Mouse (Mus musculus): ENCODE results near the gene Tm7sf3. TPM values are rescaled to one million over a fixed set of nuclear protein-coding genes. Genes with fewer than 3 reads are reported as not detected.
"Not testable (repeated sequence)": the region's sequence is repeated elsewhere in the genome, so short reads cannot be mapped to it uniquely, and the experiment has no call there.

The Tm7sf3 gene
- polyA plus RNA-seq, 1 experiment from 2014 or later, result 26.0 TPM

DNA sequence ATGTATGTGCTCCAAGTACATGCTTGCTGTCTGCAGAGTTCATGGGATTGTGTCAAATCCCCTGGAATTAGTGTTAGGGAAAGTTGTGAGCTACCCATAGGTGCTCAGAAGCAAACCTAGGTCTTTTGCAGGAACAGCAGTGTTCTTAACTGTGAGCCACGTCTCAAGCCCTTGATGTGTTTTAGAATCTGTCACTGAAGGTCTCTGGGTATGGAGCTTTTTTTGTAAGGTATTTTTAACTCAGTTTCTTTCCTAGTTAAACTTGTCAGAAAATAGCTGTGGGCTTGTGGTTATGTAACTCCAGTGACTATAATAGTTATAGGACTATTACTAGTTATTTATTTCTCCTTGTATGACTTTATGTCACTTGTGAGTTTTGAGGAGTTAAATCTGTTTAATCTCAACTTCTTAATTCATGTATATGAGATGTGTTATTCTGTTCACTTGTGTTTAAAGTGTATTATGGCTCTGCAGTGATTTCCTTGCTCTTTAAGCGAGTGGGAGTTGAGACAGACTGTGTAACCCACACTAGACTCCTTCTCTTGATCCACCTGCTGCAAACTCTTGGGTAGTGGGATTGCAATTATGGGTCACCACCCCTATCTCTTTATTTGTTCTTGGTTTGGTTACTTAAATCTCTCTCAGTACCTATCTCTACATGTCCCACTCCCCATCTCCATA lies 59.1 kb downstream of the Tm7sf3 start:
- H3K27ac ChIP-seq, result no peak overlapping the region
- peaks cover 10% of the 10 kb centered on the region for H3K4me1 ChIP-seq
- no peak overlapping the region for H3K4me3 ChIP-seq (replicated peaks)
- H3K9me3 ChIP-seq, result no peaks in the 10 kb centered on the region
- H3K36me3 ChIP-seq (replicated peaks), result peaks cover 24% of the 10 kb centered on the region
- H3K27me3 ChIP-seq, result no peaks in the 10 kb centered on the region
- no peak for ATAC-seq (ENCODE audit: low FRiP score)
- H3K9ac ChIP-seq, result no peak overlapping the region
- 85% methylated on average over 2 of the region's 2 CpGs for WGBS
- no peak overlapping the region for H3K4me2 ChIP-seq

DNA sequence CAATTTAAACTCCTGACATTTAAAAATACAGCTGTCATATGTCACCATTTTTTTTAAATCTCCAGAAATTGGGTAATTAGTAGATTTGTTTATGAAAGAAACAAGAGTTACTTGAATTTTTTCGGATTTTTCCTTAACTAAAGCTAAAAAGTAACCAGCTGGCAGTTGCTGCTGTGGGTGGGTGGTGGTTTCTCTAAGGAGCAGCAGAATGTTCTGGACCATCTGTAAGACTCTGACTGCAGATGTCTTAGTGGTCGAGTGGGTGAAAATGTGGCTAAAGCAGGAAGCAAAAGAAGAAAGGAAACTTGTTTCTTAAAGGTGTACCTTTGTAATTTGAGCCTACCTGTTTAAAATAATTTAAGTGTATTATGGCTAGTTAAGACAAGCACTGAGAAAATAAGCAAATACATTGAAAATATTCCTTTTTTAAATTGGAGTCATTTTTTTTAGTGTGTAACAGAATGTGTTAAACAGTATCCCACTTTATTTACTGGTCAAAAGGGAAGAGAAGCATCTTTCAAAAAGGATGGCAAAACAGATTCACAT lies 62.2 kb downstream of the Tm7sf3 start:
- Histone ChIP-seq H3K9ac (no peak overlapping the region), H3K36me3 (replicated peaks) (peaks cover under 1% of the 10 kb centered on the region; the same call in 1 of the 2 replicates), H3K9me3 (no peaks in the 10 kb centered on the region), H3K27ac (no peak overlapping the region), H3K27me3 (no peaks in the 10 kb centered on the region), H3K4me2 (no peak overlapping the region), H3K4me3 (replicated peaks) (no peak overlapping the region), H3K4me1 (peaks cover 24% of the 10 kb centered on the region)
- no peak for ATAC-seq (ENCODE audit: low FRiP score)
- 58% methylated on average over 2 of the region's 2 CpGs for WGBS

DNA sequence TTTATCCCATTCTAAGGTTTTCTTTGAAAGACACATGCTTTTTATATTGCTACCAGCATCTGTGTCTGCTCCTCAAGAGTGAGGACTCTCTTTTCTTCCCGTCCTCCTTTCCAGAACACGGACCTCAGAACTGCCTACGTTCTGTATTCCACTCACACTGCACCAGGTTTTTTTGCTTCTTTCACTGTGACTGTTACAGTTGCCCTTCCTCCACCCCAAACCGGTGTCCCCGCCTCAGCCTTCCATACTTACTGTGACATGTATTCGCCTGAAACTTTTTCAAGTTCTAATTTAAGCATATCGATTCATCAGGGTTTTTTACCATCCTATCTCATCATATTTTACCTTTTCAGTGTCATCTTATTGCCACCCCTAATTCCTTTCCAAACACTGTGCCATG lies 64.0 kb downstream of the Tm7sf3 start:
- peaks cover 31% of the 10 kb centered on the region for H3K4me1 ChIP-seq
- no peaks in the 10 kb centered on the region for H3K36me3 ChIP-seq (replicated peaks)
- peak overlapping the region; percentile 79 for H3K4me2 ChIP-seq
- no peak for ATAC-seq (ENCODE audit: low FRiP score)
- no peaks in the 10 kb centered on the region for H3K9me3 ChIP-seq
- H3K27me3 ChIP-seq, result no peaks in the 10 kb centered on the region
- H3K27ac ChIP-seq, result peak overlapping the region; percentile 96
- H3K9ac ChIP-seq, result peak overlapping the region; percentile 88
- WGBS, result 18% methylated on average over 7 of the region's 7 CpGs
- H3K4me3 ChIP-seq (replicated peaks), result peak overlapping the region; percentile 93

DNA sequence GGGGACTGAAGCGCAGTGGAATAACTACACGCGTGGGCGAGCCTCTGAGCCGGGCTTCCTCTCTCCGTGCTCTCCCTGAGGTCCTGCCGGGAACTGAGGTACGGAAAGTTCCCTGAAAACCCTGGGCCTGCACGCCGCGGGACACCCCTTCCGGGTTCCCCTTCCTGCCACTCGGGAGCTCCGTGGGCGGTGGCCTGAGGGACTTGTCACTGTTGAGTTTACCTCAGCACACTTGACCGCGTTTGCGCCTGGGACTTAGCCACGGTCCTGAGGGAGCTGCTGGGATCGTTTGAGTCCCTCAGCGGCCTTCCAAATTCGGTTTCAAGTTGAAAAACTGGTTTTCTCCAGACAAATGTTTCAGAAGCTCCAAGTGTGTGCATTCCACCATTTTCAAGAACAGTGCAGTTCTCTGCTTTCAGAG lies 64.5 kb downstream of the Tm7sf3 start:
- Histone ChIP-seq H3K4me3 (replicated peaks) (peak overlapping the region; percentile 93), H3K4me1 (peaks cover 31% of the 10 kb centered on the region), H3K36me3 (replicated peaks) (no peaks in the 10 kb centered on the region), H3K4me2 (peak overlapping the region; percentile 79), H3K9ac (peak overlapping the region; percentile 88), H3K9me3 (no peaks in the 10 kb centered on the region), H3K27ac (peak overlapping the region; percentile 96), H3K27me3 (no peaks in the 10 kb centered on the region)
- 0% methylated on average over 22 of the region's 22 CpGs for WGBS
- no peak; the same call in 1 of the 2 replicates for ATAC-seq (ENCODE audit: low FRiP score)

DNA sequence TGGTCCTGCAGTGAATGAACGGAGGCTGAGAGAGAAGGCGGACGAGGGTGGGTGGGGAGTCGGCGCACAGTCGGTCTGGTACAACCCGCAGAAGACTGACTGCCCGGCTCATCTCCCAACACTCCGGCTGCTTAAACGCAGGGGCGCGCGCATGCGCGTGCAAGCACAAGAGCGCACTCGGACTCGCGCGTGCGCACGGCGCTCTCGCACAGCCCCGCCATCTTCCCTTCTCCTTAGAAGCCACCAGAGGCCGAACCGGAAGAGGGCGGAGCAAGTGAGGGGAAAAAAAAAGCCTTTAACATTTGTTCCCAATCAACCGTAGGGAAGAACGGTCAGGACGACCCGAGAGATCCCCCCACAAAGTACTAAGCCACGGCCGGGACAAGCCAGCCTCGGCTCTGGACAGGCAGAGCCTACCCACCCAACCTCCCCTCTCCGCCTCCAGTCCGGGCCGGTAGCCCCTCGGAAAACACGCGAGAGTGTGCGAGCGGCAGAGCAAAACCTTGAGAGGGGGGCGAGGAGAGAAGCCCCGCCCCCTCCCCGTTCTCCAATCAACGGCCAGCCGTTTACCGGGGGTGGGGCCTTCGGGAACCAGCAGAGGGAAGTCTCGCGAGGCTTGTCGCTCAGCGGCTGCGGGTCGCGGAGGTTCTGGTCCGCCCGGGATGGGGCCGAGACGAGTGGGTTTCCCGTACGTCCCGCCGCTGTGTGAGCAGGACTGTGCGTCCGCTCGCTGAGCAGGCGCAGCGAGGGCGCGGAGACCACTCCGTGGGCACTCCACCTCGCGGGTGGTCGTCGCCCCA lies 65.1 kb downstream of the Tm7sf3 start, which contains the start of gene Ints13:
Gene Ints13 (minus strand): TSS at position 526 of the 800 bp plus-strand sequence.
- no peaks in the 10 kb centered on the region for H3K36me3 ChIP-seq (replicated peaks)
- peak within 1 kb of the TSS; percentile 79 for H3K4me2 ChIP-seq
- H3K27ac ChIP-seq, result peak within 1 kb of the TSS; percentile 96
- peaks cover 31% of the 10 kb centered on the region for H3K4me1 ChIP-seq
- no peaks in the 10 kb centered on the region for H3K27me3 ChIP-seq
- peak within 1 kb of the TSS; percentile 93 for H3K4me3 ChIP-seq (replicated peaks)
- WGBS, result under 1% methylated on average over 74 of the region's 77 CpGs
- no peaks in the 10 kb centered on the region for H3K9me3 ChIP-seq
- ATAC-seq (ENCODE audit: low FRiP score), result peak; percentile 96
- peak within 1 kb of the TSS; percentile 88 for H3K9ac ChIP-seq

DNA sequence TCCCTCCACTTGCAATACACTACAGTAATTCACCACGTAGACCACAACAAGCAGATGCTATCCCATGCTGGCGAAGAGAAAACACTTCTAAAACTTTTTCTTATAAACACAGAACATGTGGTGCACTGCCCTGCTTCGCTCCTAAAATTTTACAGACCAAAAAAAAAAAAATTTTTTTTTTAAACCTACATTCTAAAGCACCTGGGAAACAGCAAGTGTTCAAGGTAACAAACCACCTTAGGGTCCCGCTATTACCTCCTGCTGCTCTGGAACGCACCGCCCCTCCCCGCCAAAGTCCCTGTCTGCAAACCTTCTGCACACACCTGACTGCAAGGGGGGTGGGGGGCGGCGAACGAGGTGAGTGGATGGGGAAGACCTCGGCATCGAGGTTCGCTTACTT lies 65.7 kb downstream of the Tm7sf3 start, which contains the start of gene Fgfr1op2:
Gene Fgfr1op2 (plus strand): TSS at position 301 of the 400 bp plus-strand sequence.
- Histone ChIP-seq H3K4me2 (peak within 1 kb of the TSS; percentile 79), H3K36me3 (replicated peaks) (no peaks in the 10 kb centered on the region), H3K9me3 (no peaks in the 10 kb centered on the region), H3K4me1 (peaks cover 31% of the 10 kb centered on the region), H3K4me3 (replicated peaks) (peak within 1 kb of the TSS; percentile 93), H3K27ac (peak within 1 kb of the TSS; percentile 96), H3K27me3 (no peaks in the 10 kb centered on the region), H3K9ac (peak within 1 kb of the TSS; percentile 88)
- 1% methylated on average over 13 of the region's 13 CpGs for WGBS
- ATAC-seq (ENCODE audit: low FRiP score), result no peak

DNA sequence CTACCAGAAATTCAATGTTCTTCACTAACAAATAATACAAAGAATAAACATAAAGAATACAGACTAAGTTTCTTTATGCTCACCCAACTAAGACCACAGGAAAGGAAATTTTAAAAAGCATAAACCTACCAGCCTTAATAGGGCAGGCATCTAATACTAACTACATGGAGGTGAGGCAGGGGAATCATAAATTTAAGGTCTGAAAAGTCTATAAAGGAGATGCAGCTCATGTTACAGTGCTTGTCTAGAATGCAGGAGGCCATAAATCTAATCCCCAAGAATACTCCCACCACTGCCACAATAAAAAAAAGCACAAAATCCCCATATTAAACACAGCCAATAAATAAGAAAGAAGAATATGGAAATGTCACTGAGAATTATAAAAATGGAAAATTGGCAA lies 70.6 kb downstream of the Tm7sf3 start:
- no peak overlapping the region for H3K4me3 ChIP-seq (replicated peaks)
- H3K9ac ChIP-seq, result no peak overlapping the region

DNA sequence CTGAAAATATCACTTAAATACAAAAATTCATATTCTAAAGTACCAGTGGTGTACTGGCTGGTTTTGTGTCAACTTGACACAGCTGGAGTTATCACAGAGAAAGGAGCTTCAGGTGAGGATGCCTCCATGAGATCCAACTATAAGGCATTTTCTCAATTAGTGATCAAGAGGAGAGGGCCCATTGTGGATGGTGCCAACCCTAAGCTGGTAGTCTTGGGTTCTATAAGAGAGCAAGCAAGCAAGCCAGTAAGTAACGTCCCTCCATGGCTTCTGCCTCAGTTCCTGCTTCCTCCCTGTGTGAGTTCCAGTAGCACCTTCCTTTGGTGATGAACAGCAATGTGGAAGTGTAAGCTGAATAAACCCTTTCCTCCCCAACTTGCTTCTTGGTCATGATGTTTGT lies 80.2 kb downstream of the Tm7sf3 start:
- not testable (repeated sequence) for H3K9me3 ChIP-seq; H3K27ac ChIP-seq; ATAC-seq (ENCODE audit: low FRiP score); H3K4me3 ChIP-seq (replicated peaks); H3K27me3 ChIP-seq; H3K4me1 ChIP-seq; H3K9ac ChIP-seq; H3K4me2 ChIP-seq
- peaks cover 48% of the 10 kb centered on the region for H3K36me3 ChIP-seq (replicated peaks)
- WGBS, result 77% methylated on average over 1 of the region's 1 CpGs

More for the DNA sequence above, 70.6 kb downstream of the Tm7sf3 start:
- ATAC-seq (ENCODE audit: low FRiP score), result no peak
- Histone ChIP-seq H3K27me3 (no peaks in the 10 kb centered on the region), H3K27ac (no peak overlapping the region), H3K4me1 (peaks cover 21% of the 10 kb centered on the region), H3K4me2 (no peak overlapping the region), H3K9me3 (no peaks in the 10 kb centered on the region), H3K36me3 (replicated peaks) (no peaks in the 10 kb centered on the region; the same call in 1 of the 2 replicates)

Other genes with a start within 250 kb of the Tm7sf3 start
- gene Itpr2, start 140.6 kb downstream of the Tm7sf3 start, polyA plus RNA-seq (2016; fragmentation: Nextera tagmentation; extraction: Ambion mirVana), result 3.0 and 3.4 TPM in 2 replicates
- gene Fgfr1op2, start 65.6 kb downstream of the Tm7sf3 start, polyA plus RNA-seq (2016; fragmentation: Nextera tagmentation; extraction: Ambion mirVana), result 74.9 and 77.4 TPM in 2 replicates
- 96.2 and 96.4 TPM in 2 replicates for gene Ints13, start 65.0 kb downstream of the Tm7sf3 start, polyA plus RNA-seq (2016; fragmentation: Nextera tagmentation; extraction: Ambion mirVana)
- 117 and 125 TPM in 2 replicates for gene Med21, start 277 bp downstream of the Tm7sf3 start, polyA plus RNA-seq (2016; fragmentation: Nextera tagmentation; extraction: Ambion mirVana)
- gene Stk38l, start 82.2 kb upstream of the Tm7sf3 start, polyA plus RNA-seq (2016; fragmentation: Nextera tagmentation; extraction: Ambion mirVana), result 17.6 TPM in 2 replicates
- gene Arntl2, start 153.2 kb upstream of the Tm7sf3 start, polyA plus RNA-seq (2016; fragmentation: Nextera tagmentation; extraction: Ambion mirVana), result 0.86 and 1.4 TPM in 2 replicates
- gene Smco2, start 207.3 kb upstream of the Tm7sf3 start, polyA plus RNA-seq (2016; fragmentation: Nextera tagmentation; extraction: Ambion mirVana), result not detected in 2 replicates
- 24.9 and 29.9 TPM in 2 replicates for gene Ppfibp1, start 245.7 kb upstream of the Tm7sf3 start, polyA plus RNA-seq (2016; fragmentation: Nextera tagmentation; extraction: Ambion mirVana)